10 mouse cellular contexts compared by ENCODE assay signal in genomic region chr14:55189351-55189769, GRCm38 (mm10). TPM values are rescaled to one million over a fixed set of nuclear protein-coding genes. Genes with fewer than 3 reads are reported as not detected.
A peak's percentile ranks its signal among the peaks of the same experiment; 100 is the strongest.
DNase-seq lines count a peak whose midpoint lies in the region; ATAC-seq and TF ChIP-seq lines count a peak whose summit lies in the region.
"Had no signal": no experiment of that assay in that cellular context is flagged by ENCODE, and none has a peak within 500 bp of the region (broad histone marks: within the 10 kb centered on the region; RNA-seq: fewer than 3 reads in every experiment).

No protein-coding gene starts in this region.

- no peak for TF ChIP-seq CTCF in forebrain, postnatal 0 days (IDR thresholded peaks at IDR 0.05; ENCODE audit: low read depth)
- TF ChIP-seq CTCF in lung, adult 2 months (IDR thresholded peaks at IDR 0.05; ENCODE audit: insufficient read depth, low read length), result no peak
- TF ChIP-seq CTCF in heart, adult 2 months (IDR thresholded peaks at IDR 0.05), result no peak

- peak overlapping the region; percentile 85 for H3K27ac ChIP-seq in forebrain, postnatal 0 days (ENCODE audit: low read depth, low read length)
- no peak overlapping the region for H3K27ac ChIP-seq in heart, adult 2 months

- H3K4me2 ChIP-seq in forebrain, postnatal 0 days (ENCODE audit: low read depth), result no peak overlapping the region

- H3K9me3 ChIP-seq in forebrain, postnatal 0 days (ENCODE audit: low read length), result no peaks in the 10 kb centered on the region

- no peak for TF ChIP-seq POLR2A in lung, adult 2 months (IDR thresholded peaks at IDR 0.05; ENCODE audit: borderline replicate concordance, extremely low read depth, low read depth, low read length)
- no peak for TF ChIP-seq POLR2A in heart, adult 2 months (IDR thresholded peaks at IDR 0.05; ENCODE audit: insufficient read depth, low read depth, low read length)

- no peaks in the 10 kb centered on the region for H3K36me3 ChIP-seq in forebrain, postnatal 0 days (ENCODE audit: insufficient read depth)
- no peaks in the 10 kb centered on the region for H3K36me3 ChIP-seq in heart, adult 2 months (ENCODE audit: control insufficient read depth, insufficient read depth, low read length)

- peaks cover 17% of the 10 kb centered on the region for H3K4me1 ChIP-seq in forebrain, postnatal 0 days (ENCODE audit: insufficient read depth)
- no peaks in the 10 kb centered on the region for H3K4me1 ChIP-seq in lung, adult 2 months (ENCODE audit: control insufficient read depth, insufficient read depth, low read length)
- no peaks in the 10 kb centered on the region for H3K4me1 ChIP-seq in heart, adult 2 months (ENCODE audit: control insufficient read depth, insufficient read depth, low read length)

- no peak for TF ChIP-seq EP300 in heart, adult 2 months (IDR thresholded peaks at IDR 0.05; ENCODE audit: insufficient read depth, low read depth, low read length)

- H3K9ac ChIP-seq in forebrain, postnatal 0 days, result no peak overlapping the region
- H3K9ac ChIP-seq in heart, adult 2 months (ENCODE audit: low read depth, low read length), result no peak overlapping the region

- intact Hi-C loops in heart, postnatal 10 days (cut with DNase I), result no loop called here
- intact Hi-C loops in heart, postnatal 14 days (cut with DNase I), result no loop called here
- intact Hi-C loops in heart, adult 2 months (cut with DNase I), result no loop called here

- H3K27me3 ChIP-seq in forebrain, postnatal 0 days (ENCODE audit: insufficient read depth, low read length), result no peaks in the 10 kb centered on the region
- no peaks in the 10 kb centered on the region for H3K27me3 ChIP-seq in heart, adult 2 months (ENCODE audit: control insufficient read depth, insufficient read depth, low read length)

- peak; percentile 96 for ATAC-seq in forebrain, postnatal 0 days

- 7% methylated on average over 9 of the region's 9 CpGs for WGBS in forebrain, postnatal 0 days
- 50% methylated on average over 9 of the region's 9 CpGs for WGBS in lung, adult 2 months
- 52% methylated on average over 9 of the region's 9 CpGs for WGBS in heart, adult 2 months

- DNase-seq in heart, postnatal 10 days, result peak; percentile 10 to 18
- no peak for DNase-seq in heart, postnatal 14 days
- DNase-seq in forebrain, postnatal 0 days, result peak; percentile 80
- DNase-seq in left cerebral cortex, adult 11 months (ENCODE audit: low spot score), result peak; percentile 68
- DNase-seq in retina, embryonic 14.5 days (ENCODE audit: low spot score), result peak; percentile 11
- DNase-seq in ovary, postnatal 36 days (ENCODE audit: low spot score), result no peak
- no peak for DNase-seq in lung, adult 2 months
- DNase-seq in heart, adult 2 months, result no peak

- no peaks in the 10 kb centered on the region for H3K79me2 ChIP-seq in heart, adult 2 months (replicated peaks; ENCODE audit: control insufficient read depth, insufficient read depth, low read length)

- no peak overlapping the region for H3K4me3 ChIP-seq in forebrain, postnatal 0 days (ENCODE audit: low read depth, low read length)
- no peak overlapping the region for H3K4me3 ChIP-seq in lung, adult 2 months (replicated peaks; ENCODE audit: extremely low read depth, low read depth, low read length)
- no peak overlapping the region for H3K4me3 ChIP-seq in heart, adult 2 months

RNA-seq across cellular contexts. Expression of gene Dhrs2, which starts 32.4 kb away (rescaled TPM):
- total RNA-seq in heart, postnatal 10 days (2021), result not detected
- not detected for total RNA-seq in heart, postnatal 14 days (2021)
- 0.31 and 0.67 TPM in 2 replicates for total RNA-seq in forebrain, postnatal 0 days (2014; rRNA removed)
- polyA plus RNA-seq in forebrain, postnatal 0 days (2015; fragmentation: Nextera tagmentation; extraction: Ambion mirVana), result 0.30 and 0.57 TPM in 2 replicates
- not detected in 2 replicates for polyA plus RNA-seq in lung, adult 2 months (2012; rRNA removed)
- not detected for total RNA-seq in heart, adult 2 months (2021)
- polyA plus RNA-seq in heart, adult 2 months (2012; rRNA removed), result 0.27 TPM in 1 of 2 replicates, not detected in the other
- polyA plus RNA-seq: C2C12; heart, postnatal 0 days had no signal

Comparison
In these comparisons a context has a peak if more than half of its experiments do, and no peak if none do; other contexts are left out.
1. DNase-seq: peak in heart, postnatal 10 days (2 of 2), forebrain, postnatal 0 days (single experiment), left cerebral cortex, adult 11 months (single experiment) and retina, embryonic 14.5 days (single experiment); none in heart, postnatal 14 days (0 of 2), ovary, postnatal 36 days (single experiment), lung, adult 2 months (single experiment) and heart, adult 2 months (0 of 2).